Mouse (Mus musculus) brain, embryonic 14.5 days (tissue): Measurements from ENCODE around the gene Prr30.

Experiments
- CTCF ChIP-seq: fragments of 200-500 bp; IDR thresholded peaks from 2 replicates; pipeline ENCODE4 v1.5.1; 2012; ENCODE audit warnings: inconsistent platforms, mild to moderate bottlenecking, moderate library complexity, borderline replicate concordance; ENCODE audit not compliant: insufficient read depth, insufficient read length; ENCODE audit errors: extremely low read depth
- POLR2A ChIP-seq: fragments of 200-500 bp; IDR thresholded peaks from 2 replicates; pipeline ENCODE4 v1.6.1; 2012; ENCODE audit warnings: mild to moderate bottlenecking, inconsistent platforms, borderline replicate concordance; ENCODE audit not compliant: poor library complexity, insufficient read depth, insufficient read length, severe bottlenecking; ENCODE audit errors: extremely low read depth

- TF ChIP-seq POLR2A, result no peak
- no peak for TF ChIP-seq CTCF
These were observed 45.6 kb upstream of the Prr30 start for GRCm38 (mm10) chr14:101245706-101246105.
